Mouse (Mus musculus) G1E-ER4 (cell line): ENCODE measurements around the gene Hist1h4a. TPM values are rescaled to one million over a fixed set of nuclear protein-coding genes. Genes with fewer than 3 reads are reported as not detected.
"Not testable (repeated sequence)": the region's sequence is repeated elsewhere in the genome, so short reads cannot be mapped to it uniquely, and the experiment has no call there.

Experiments
- GATA1 ChIP-seq: IDR thresholded peaks from one replicate; pipeline ENCODE4 v1.8.0; 2012; ENCODE audit warnings: low read length, inconsistent platforms
- polyA plus RNA-seq: library from polyadenylated mRNA; stranded (reverse); fragments of >175 nt; gene quantifications from 2 replicates; pipeline ENCODE4 v1.2.3, GENCODE M21; 2012

Hist1h4a gene
- polyA plus RNA-seq, 1 experiment = 40.7 TPM

DNA sequence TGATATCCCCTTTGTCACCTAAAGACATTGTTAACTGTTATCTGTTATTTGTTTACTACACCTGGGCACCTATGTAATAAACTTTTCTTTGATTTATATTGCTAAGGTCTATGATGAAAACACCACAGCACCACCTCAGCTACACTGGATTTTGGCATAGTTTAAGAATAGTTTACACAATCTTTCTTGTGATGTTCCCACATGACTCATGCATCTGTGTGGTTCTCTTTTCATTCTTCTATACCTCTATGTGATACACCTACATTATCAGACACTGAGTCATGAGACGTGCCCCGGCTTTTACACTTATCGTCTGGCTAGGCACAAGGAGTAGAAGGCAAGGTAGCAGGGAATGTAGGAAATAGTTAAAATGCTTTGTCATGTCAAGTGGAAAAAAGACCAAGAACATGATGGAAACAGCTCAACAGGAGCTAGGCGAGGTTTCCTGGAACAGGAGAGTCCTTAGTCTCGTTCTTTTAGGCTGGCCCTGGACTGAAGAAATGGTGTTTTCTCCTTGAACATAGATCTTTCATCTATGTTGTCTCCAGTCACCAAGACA is 11.4 kb downstream of the Hist1h4a start:
- no peak for TF ChIP-seq GATA1

DNA sequence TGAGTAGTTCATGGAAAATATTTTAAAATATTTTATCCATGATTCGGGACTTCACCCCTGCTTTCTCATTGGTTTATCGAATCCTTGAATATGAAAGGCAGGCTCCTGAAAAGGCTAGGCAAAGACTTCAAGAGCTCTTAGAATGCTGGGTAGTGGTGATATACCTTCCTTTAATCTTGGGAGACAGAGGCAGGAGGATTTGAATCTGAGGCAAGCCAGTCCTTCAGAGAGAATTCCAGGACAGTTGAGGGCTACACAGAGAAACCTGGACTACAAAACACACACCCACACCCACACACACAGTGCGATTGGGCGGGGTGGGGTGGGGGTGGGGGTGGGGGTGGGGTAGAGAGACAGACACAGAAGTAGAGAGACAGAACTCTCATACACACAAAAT is 13.1 kb downstream of the Hist1h4a start:
- no peak for TF ChIP-seq GATA1

DNA sequence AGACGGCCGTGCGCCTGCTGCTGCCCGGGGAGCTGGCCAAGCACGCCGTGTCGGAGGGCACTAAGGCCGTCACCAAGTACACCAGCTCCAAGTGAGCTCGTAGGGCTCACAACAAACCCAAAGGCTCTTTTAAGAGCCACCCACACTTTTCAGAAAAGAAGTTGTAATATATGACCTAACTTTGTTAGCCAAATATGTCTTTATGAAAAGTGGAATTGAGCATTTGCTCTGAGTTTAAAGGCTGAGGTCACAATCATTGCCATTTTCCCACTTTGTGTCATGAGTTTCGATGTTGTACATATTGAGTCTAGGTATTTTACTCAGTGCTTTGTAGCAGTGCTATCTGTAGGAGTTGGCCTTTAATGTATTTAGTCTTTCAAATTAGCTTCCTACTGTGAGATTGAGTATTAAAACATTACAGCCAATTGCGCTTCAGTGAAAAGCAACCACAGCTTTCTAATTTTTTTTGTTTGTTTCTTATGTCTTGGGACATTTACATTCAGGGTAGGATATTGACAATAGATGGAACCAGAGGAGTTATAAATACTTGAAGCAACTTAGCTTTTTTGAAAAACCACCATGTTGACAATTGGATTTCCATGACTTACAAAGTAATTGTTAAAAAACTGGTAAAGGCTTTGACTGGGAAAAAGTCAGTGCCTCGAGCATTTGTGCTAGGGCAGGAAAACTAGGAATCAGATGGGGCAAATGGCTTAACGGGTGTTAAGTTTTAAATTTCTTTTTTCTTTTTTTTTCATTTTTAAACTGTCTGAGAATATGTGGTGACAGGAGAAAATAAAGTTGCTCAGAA is 13.7 kb downstream of the Hist1h4a start:
- no peak for TF ChIP-seq GATA1

DNA sequence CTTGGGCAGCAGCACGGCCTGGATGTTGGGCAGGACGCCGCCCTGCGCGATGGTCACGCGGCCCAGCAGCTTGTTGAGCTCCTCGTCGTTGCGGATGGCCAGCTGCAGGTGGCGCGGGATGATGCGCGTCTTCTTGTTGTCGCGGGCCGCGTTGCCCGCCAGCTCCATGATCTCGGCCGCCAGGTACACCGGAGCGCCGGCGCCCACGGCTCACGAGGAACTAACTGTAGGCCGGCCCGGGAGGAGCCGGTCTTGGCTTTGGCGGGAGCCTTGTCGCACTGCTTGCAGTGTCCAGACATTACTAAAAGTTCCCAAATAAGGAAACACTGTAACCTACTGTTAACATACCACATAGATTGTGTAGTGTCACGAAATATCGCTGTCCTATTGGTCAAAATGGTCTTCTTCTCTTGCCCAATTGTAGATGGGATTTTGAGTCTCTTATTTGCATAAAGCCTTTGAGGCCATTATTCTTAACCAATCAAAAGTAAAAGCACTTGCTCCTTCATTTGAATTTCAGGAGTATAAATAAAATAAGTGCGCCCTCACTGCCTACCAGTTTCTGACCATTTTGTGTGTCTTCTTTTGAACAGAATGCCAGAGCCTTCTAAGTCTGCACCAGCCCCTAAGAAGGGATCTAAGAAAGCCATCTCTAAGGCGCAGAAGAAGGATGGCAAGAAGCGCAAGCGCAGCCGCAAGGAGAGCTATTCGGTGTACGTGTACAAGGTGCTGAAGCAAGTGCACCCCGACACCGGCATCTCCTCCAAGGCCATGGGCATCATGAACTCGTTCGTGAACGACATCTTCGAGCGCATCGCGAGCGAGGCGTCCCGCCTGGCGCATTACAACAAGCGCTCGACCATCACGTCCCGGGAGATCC is 14.6 kb downstream of the Hist1h4a start, which contains the start of gene Hist1h2bb:
TSS of gene Hist1h2bb (plus strand) at position 534 of the 880 bp plus-strand sequence.
- not testable (repeated sequence) for TF ChIP-seq GATA1

DNA sequence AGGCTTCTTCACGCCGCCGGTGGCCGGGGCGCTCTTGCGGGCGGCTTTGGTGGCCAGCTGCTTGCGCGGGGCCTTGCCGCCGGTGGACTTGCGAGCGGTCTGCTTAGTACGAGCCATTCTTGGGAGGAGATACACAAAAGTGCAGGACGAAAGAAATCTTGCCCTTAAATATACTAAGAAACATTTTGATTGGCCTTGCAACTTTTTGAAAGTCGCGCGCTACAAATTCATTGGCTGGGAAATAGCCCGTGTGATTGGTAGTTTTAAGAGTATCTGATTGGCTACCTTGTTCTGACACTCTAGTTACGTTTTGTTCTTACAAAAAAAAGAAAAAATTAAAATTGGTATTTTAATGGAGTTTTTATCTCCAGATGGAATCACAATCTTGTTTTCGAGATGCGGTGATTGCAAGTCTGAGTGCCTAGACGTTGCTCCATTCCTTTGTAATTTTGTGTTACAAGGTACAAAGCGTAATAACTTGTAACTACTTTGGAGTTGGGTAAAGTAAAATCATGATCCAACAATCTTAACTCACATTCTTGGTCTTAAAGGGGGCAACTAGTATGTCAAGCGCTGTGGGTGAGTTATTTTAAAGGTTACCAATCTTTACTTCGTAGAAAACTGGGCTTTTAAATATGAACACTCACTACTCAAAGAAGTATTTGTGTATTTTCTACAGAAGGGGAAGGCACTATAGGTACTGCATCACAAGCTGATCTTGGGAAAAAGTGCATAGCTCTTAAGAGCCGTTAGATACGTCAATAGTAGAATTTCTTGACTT is 15.5 kb downstream of the Hist1h4a start, which contains the start of gene Hist1h3c:
TSS of gene Hist1h3c (minus strand) at position 222 of the 781 bp plus-strand sequence.
- TF ChIP-seq GATA1 = no peak

DNA sequence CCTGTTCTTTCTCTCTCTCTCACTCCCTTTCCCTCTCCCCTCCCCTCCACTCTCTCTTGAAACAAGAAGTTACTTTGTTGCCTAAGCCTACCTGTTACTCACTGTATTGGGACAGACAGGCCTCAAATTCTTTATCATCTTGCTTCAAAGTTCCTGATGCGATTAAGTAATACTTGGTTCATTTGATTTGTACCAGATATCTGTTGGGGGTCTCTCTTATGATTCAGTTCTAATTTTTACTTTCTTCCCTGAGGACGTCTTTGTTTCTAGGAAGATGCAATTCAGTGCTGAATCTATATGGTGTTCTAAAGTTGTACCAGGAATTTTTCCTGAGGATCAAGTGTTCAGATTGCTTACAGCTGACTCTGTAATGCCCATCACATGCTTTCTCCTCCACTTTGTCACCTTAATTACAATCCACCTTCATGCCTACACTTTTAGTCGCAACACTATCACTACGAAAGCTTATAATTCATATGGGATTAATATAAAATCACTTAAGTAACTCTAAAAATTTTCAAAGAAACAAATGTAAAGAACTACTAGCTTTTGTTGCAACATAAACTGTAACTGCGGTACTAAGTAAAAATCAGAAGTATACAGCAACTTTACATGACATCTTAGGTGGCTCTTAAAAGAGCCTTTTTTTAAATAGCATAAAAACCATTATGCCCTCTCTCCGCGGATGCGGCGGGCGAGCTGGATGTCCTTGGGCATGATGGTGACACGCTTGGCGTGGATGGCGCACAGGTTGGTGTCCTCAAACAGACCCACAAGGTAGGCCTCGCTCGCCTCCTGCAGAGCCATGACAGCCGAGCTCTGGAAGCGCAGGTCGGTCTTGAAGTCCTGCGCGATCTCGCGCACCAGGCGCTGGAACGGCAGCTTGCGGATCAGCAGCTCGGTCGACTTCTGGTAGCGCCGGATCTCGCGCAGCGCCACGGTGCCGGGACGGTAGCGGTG is 16.3 kb downstream of the Hist1h4a start:
- TF ChIP-seq GATA1 = no peak

DNA sequence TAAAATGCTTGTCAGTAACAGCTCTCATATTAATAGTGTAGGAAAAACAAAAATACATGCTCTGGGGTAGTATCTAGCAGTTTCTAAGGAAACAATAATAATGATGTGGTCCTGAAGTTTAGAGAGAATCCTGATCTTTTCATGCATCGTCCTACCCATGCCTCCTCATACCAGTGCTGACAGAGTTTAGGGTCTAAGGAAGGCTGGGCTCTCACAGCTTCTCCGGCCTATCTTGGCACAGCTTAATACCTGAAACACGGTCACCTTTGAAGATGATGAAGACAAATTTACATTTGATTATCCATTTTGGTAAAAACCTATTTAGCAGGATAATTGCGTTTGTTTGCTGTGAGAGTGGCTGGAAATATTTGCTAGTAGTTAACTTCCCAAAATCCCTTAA is 17.1 kb downstream of the Hist1h4a start:
- TF ChIP-seq GATA1 = no peak

DNA sequence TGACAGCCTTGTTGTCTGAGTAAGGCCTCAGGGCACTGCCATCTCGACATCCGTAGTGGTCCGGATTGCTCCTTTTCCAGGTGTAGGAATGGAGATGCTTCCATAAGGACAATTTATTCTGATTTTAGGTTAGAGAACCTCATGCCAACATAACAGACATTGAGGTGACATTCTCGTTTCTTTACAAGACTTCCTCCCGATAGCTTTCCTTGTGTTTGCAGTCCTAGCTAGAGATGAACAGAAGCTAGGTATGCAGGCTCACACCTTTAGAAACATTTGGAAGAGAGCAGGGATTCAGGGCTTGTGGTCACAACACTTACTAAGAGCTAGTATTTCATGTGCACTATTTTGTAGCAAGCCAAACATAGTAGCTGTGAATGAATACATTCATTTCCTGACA is 17.8 kb downstream of the Hist1h4a start:
- no peak for TF ChIP-seq GATA1

DNA sequence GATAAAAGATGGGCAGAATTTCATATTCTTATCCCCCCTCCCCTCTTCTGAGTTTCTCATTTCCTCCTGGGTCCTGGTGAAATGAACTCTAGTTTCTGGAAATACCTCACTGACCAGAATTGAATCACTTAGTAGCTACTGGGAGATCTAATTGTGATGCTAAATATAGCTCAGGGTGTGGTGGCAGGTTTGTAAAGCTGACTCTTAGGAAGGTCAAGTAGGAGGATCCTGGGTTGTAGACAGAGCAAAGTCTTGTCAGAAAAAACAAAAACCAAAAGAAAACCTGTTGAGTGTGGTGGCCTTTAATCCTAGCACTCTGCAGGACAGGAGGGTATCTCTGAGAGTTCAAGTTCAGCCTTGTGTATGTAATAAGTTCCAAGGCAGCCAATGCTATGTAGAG is 19.0 kb downstream of the Hist1h4a start:
- no peak for TF ChIP-seq GATA1

DNA sequence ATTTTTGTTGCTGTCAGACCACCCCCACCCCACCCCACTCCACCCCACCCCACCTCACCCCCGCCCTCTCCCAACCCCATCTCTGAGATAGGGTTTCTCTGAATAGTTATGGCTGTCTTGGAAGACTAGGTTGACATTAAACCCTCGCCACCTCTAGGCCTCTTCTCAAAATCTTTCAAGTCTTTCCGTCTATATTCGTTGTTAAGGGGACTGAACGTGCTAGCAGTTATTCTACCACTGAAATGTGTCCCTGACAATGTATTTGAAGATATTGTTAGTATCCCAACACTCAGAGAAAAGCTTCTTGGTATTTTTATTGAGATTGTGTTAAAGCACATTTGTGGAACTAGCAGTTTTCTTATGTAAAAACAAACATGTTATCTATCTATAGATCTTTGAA is 20.1 kb downstream of the Hist1h4a start:
- no peak for TF ChIP-seq GATA1

DNA sequence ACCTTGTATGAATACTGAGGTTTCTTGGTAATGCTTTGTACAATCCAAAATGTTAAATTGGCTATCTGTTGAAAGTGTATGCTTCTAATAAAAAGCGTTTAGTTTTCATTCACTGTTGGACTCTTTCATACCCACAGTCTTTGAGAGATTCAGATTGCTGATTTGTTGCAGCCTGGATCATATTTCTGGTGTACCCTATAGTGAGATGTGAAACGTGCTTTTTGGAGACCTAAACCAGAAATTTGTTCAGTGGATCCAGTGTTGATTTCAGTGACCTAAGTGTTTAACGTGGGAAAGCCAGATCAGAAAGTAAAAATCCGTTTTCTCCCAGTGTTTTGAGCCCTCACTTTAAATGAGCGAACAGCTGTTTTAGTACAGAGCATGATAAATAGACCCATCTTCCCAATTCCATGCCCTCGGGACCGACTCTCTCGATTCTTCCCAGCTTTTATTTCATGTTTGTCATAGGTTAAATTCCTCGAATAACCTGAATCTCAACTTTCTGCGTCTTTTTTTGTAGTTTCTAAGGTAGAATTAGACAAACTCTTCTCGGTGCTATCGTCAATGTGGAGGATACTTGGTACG is 20.7 kb downstream of the Hist1h4a start:
- no peak for TF ChIP-seq GATA1

DNA sequence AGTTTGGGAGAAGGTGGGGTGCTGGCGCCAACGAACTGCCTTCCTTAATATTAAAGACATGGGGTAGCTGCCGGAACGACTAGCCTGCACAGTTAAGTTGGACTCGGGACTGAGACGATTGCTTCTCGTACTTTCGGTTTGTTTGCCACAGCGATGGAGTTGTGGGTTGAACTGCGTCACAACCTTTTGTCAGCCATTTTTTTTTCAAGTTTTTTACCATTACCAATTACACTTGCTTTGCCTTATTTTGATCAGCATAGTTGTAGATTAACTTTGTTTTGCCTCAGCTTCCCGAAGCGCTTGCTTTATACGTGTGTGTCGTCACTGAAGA is 21.1 kb downstream of the Hist1h4a start:
- no peak for TF ChIP-seq GATA1

DNA sequence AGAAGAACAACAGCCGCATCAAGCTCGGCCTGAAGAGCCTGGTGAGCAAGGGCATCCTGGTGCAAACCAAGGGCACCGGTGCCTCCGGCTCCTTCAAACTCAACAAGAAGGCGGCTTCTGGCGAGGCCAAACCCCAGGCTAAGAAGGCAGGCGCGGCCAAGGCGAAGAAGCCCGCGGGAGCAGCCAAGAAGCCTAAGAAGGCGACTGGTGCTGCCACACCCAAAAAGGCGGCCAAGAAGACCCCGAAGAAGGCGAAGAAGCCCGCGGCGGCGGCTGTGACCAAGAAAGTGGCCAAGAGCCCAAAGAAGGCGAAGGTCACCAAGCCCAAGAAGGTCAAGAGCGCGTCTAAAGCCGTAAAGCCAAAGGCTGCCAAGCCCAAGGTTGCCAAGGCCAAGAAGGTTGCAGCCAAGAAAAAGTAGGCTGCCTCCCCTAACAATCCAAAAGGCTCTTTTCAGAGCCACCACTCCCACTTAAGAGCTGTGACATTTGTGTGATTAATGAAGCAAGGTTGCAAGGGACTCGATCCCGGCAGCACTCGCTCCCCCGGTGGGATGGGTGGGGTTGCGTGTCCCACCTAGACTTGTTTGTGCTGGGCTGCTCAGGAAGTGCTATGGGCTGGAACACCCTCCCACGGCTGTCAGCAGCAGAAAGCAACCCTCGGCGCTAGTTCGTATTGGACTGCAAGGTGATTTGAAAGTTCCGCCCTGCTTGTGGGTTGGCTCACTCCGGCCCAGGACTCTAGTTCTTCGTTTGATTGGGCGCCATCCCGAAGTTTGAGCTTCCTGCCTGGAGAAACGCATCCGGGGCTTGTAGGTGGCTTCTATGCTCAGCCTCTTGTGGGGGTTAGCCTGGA is 21.7 kb downstream of the Hist1h4a start:
- TF ChIP-seq GATA1 = no peak

DNA sequence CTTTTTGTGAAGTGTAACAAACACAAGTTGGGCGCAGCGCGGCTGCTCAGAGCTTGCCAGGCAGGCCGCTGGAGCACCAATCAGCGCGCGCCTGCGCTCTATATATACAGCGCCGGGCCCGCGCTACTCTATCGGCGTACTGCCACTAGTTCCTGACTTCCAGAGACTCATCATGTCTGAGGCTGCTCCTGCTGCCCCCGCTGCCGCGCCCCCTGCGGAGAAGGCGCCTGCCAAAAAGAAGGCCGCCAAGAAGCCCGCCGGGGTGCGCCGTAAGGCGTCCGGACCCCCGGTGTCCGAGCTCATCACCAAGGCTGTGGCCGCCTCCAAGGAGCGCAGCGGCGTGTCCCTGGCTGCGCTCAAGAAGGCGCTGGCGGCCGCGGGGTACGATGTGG is 22.4 kb downstream of the Hist1h4a start, which contains the start of gene Hist1h1c:
TSS of gene Hist1h1c (plus strand) at position 132 of the 392 bp plus-strand sequence.
- TF ChIP-seq GATA1 = no peak
